Mouse (Mus musculus) neural tube, embryonic 14.5 days (tissue): ENCODE data around the gene Spty2d1. TPM values are rescaled to one million over a fixed set of nuclear protein-coding genes. Genes with fewer than 3 reads are reported as not detected.

Source experiments
- ATAC-seq: fragments of 200-750 bp; cut with Nextera tagmentation; 2 replicates; pipeline ENCODE4 v1.8.0; 2017; ENCODE audit warnings: low read depth, mild to moderate bottlenecking, moderate TSS enrichment, moderate library complexity
- H3K27ac ChIP-seq: fragments of 300-500 bp; sonication (generic); 2 replicates; pipeline ENCODE4 v1.5.1; 2014; ENCODE audit warnings: low read depth, mild to moderate bottlenecking, control low read depth, low read length, moderate library complexity, mixed read lengths
- H3K27me3 ChIP-seq: fragments of 300-500 bp; sonication (generic); 2 replicates; pipeline ENCODE4 v1.6.1; 2014; ENCODE audit warnings: low read length; ENCODE audit not compliant: control insufficient read depth, insufficient read depth
- H3K36me3 ChIP-seq: fragments of 300-500 bp; sonication (generic); 2 replicates; pipeline ENCODE4 v1.6.1; 2014; ENCODE audit warnings: low read length, mixed read lengths; ENCODE audit not compliant: control insufficient read depth, insufficient read depth
- H3K4me1 ChIP-seq: fragments of 300-500 bp; sonication (generic); 2 replicates; pipeline ENCODE4 v1.6.1; 2014; ENCODE audit warnings: low read length; ENCODE audit not compliant: control insufficient read depth, insufficient read depth
- H3K4me2 ChIP-seq: fragments of 300-500 bp; sonication (generic); 2 replicates; pipeline ENCODE4 v1.6.1; 2014; ENCODE audit warnings: mild to moderate bottlenecking, low read depth, low read length, control low read depth
- H3K4me3 ChIP-seq: fragments of 300-500 bp; sonication (generic); 2 replicates; pipeline ENCODE4 v1.5.1; 2014; ENCODE audit warnings: low read depth, low read length, control low read depth, mixed read lengths
- H3K9ac ChIP-seq: fragments of 300-500 bp; sonication (generic); replicated peaks from 2 replicates; pipeline ENCODE4 v1.6.1; 2014; ENCODE audit warnings: low read depth, mild to moderate bottlenecking, control low read depth, low read length, mixed read lengths
- H3K9me3 ChIP-seq: fragments of 300-500 bp; sonication (generic); 2 replicates; pipeline ENCODE4 v1.6.1; 2016; ENCODE audit warnings: low read length; ENCODE audit not compliant: control insufficient read depth
- WGBS: fragments of 180-500 bp; shearing (Covaris S2); extraction: QIAGEN DNeasy Blood & Tissue Kit; methylation state at CpG from one replicate; pipeline ENCODE4 v1.1.7; 2014; 5-methylcytosine and 5-hydroxymethylcytosine counted together
- polyA plus RNA-seq: library from polyadenylated mRNA; unstranded; fragments of >200 nt; fragmentation: Nextera tagmentation; extraction: Ambion mirVana; gene quantifications from 2 replicates; pipeline ENCODE4 v1.2.1, GENCODE M21; 2014

Spty2d1 gene
- polyA plus RNA-seq, 1 experiment from 2014 or later, result 7.1 TPM

DNA sequence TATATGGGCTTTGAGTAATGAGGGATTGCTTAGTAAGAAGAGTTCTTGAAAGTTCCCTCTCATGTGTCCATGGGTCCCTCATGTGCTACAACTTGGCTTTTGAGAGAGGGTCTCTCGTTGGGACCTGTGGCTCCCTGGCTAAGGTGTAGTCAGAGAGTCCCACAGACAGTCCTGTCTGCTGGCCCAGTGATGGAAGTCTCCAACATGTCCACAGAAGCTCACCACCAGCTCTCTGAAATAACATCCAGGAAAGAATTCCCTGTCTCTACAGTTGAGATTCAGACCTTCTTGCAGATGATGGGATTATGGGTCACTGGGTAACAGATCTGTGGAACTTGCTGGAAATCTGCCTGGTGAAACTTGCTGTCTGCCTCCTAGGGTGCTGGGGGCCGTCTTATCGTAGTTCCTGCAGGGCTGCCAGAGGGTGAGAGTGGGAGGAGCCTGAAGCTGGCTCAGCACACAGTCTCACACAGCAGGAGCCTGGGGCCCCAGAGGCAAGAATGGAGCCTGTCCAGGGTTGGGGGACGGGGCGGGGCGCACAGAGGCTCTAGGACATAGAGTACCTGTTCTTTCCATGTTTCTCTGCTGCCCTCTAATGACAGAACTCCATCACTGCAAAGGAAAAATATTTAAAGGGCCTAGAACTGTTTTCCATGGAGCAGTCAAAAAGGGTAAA is 7.3 kb upstream of the Spty2d1 start:
- ATAC-seq, result peak; percentile 96
- no peaks in the 10 kb centered on the region for H3K9me3 ChIP-seq
- H3K27ac ChIP-seq, result no peak overlapping the region; the same call in 1 of the 2 replicates
- H3K4me3 ChIP-seq, result no peak overlapping the region
- peaks cover 4% of the 10 kb centered on the region; the same call in 1 of the 2 replicates for H3K4me1 ChIP-seq
- no peak overlapping the region; the same call in 1 of the 2 replicates for H3K9ac ChIP-seq
- H3K36me3 ChIP-seq, result no peaks in the 10 kb centered on the region
- no peaks in the 10 kb centered on the region for H3K27me3 ChIP-seq
- peak overlapping the region; percentile 42 for H3K4me2 ChIP-seq
- 12% methylated on average over 6 of the region's 6 CpGs for WGBS

DNA sequence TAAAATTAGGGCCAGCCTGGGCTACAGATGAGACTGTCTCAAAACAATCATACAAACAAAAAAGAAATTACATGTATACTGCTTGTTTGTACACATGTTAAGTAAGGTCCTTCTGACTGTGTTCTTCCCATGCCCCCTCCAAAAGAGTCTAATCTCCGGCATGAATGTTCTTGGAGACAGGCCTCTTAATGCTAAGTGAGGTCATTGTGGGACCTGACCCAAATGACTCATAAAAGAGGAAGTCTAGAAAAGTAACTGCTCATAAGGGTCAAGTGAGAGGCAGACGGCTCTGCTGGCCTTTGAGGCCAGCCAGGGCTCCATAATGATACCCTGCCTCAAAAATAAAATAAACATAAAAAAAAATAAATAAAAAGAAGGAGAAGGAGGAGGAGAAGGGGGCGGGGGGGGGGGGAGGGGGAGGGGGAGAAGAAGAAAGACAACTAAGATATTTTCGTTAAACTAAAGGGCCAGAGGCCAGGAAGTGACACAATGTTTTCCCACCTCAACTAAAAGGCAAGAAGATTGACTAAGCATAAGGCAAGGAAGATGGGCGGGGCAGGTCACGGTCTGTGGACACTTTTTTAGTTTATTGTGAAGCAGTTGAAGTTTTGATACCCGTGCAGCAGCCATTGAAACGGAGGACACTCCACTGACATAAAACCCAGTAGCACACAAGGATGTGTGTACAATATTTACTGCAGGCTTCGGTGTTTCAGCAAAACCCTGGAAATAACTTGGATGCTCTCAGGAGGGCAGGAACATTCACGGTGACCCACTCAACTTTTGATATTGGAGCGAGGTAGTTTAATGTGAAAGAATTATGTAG is 6.6 kb upstream of the Spty2d1 start:
- Histone ChIP-seq H3K27ac (no peak overlapping the region), H3K27me3 (no peaks in the 10 kb centered on the region), H3K4me1 (peaks cover 7% of the 10 kb centered on the region; the same call in 1 of the 2 replicates), H3K4me3 (no peak overlapping the region), H3K9ac (no peak overlapping the region), H3K36me3 (no peaks in the 10 kb centered on the region), H3K9me3 (no peaks in the 10 kb centered on the region), H3K4me2 (no peak overlapping the region)
- 55% methylated on average over 10 of the region's 11 CpGs for WGBS
- ATAC-seq, result no peak

DNA sequence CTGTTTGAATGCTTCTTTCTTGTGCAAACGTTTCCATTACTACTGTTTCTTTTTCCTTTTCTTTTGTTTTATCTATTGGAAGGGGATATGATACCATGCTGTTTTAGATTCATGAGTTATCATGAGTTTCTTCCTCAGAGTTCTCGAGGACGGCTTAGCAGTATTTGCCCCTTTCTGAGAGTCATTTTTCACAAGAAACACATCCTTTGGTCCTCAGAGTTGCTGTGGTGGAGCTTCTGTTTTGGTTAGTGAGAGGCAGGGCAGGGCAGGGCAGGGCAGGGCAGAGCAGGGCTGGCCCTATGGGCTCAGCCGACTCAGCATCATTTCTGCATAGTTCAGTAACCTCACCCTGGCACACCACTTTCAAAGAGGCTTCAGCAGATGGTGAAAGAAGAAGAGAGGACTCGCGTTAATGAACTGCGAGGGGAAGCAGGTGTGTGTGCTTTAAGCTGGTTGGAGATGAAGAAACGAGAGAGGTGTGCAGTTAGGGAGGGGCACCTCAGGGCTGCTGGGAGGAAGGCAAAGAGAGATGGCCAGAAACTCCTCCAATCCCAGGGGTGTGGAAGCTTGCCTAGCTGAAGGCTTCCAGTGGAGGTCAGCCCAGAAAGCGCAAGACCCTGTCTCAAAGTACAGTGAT is 5.0 kb upstream of the Spty2d1 start:
- Histone ChIP-seq H3K9me3 (no peaks in the 10 kb centered on the region), H3K27me3 (no peaks in the 10 kb centered on the region), H3K4me3 (no peak overlapping the region), H3K27ac (no peak overlapping the region), H3K36me3 (no peaks in the 10 kb centered on the region), H3K4me2 (no peak overlapping the region), H3K9ac (no peak overlapping the region), H3K4me1 (peaks cover 14% of the 10 kb centered on the region; the same call in 1 of the 2 replicates)
- WGBS, result 56% methylated on average over 9 of the region's 9 CpGs
- no peak for ATAC-seq

DNA sequence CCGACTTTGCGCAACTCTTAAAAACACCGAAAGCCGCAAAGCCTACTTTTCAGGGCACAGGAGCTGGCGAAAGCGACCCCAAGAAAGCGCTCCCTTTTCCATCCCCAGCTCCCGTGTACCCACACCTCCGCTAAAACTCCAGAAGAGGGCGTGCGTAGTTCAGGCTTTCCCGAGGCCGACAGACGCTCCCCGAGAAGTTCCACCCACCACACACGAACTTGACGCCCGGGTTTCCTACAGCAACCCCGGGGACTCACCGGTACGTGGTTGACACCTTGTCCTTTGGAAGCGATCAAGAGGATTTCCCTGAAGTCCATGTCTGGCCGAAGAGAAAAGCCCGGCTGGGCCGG is 418 bp downstream of the Spty2d1 start:
- peak overlapping the region; percentile 58 for H3K9ac ChIP-seq
- no peaks in the 10 kb centered on the region for H3K27me3 ChIP-seq
- under 1% methylated on average over 25 of the region's 25 CpGs for WGBS
- no peaks in the 10 kb centered on the region for H3K9me3 ChIP-seq
- peak overlapping the region; percentile 66 for H3K27ac ChIP-seq
- H3K36me3 ChIP-seq, result no peaks in the 10 kb centered on the region
- peak; percentile 64 for ATAC-seq
- peak overlapping the region; percentile 55 for H3K4me3 ChIP-seq
- peaks cover 26% of the 10 kb centered on the region for H3K4me1 ChIP-seq
- H3K4me2 ChIP-seq, result peak overlapping the region; percentile 61

DNA sequence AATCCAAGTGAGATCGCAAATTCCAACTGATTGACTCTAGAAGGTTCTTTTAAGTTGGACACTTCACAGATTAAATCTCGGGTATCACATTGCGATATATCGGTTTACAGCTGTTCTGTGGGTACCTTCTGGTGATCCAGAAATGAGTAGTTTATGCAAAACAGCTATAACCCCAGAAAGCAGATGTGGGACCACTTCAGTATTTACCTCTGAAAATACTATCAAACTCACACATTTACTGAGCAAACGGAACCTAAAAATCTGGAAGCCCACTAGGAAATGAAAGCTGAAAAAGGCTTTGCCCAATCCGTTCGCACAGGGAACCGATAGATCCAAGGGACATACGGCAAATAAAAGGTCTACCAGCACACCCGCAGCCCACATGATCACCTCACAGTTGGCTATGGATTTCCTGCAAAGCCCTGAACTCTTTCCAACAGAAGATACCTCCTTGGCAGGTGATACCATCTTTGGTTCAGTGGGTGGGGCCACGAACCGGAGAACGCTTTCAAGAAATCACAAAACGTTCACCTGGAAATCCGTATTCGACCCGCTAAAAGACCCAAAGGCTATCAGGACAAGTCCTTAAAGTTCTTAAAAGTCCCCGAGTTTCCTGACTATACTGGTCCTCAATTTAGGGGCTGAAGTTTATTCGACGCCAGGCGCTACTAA is 966 bp downstream of the Spty2d1 start:
- peak overlapping the region; percentile 61 for H3K4me2 ChIP-seq
- H3K4me1 ChIP-seq, result peaks cover 30% of the 10 kb centered on the region
- no peak for ATAC-seq
- H3K9ac ChIP-seq, result peak overlapping the region; percentile 58; the same call in 1 of the 2 replicates
- peak overlapping the region; percentile 66; the same call in 1 of the 2 replicates for H3K27ac ChIP-seq
- no peaks in the 10 kb centered on the region for H3K9me3 ChIP-seq
- no peaks in the 10 kb centered on the region for H3K36me3 ChIP-seq
- WGBS, result 25% methylated on average over 21 of the region's 21 CpGs
- H3K4me3 ChIP-seq, result peak overlapping the region; percentile 55
- H3K27me3 ChIP-seq, result no peaks in the 10 kb centered on the region

DNA sequence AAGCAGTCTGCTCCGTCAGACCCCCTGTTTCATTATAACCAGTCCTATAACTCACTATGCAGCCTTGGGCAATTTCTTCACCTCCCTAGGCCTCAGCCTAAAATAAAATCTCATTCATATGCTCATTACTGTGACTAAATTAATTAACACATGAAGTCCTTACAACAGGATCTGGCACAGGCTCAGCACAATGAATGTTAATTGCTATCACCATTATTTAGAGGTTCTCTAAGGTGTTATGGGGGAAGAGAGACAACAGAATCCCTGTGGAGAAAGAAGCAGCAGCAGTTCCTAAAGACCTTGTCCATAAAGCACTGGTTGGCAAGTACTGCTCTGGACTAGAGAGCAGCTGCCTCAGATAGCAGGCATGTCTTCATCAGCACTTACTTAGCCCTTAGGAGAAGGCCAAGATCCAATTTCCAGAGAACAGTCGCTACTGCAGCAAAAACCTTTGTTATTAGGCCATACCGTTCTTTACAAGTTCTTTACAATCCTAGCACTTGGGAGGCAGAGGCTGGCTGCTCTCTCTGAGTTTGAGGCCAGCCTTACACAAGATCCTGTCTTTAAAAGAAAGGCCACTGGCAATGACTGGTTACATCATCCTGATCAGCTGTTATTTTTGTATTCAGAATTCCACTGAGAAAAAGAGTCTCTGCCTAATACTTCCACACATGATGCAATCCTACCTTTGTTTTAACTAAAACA is 4.6 kb downstream of the Spty2d1 start:
- Histone ChIP-seq H3K27me3 (no peaks in the 10 kb centered on the region), H3K4me3 (no peak overlapping the region), H3K9ac (no peak overlapping the region), H3K27ac (no peak overlapping the region), H3K36me3 (no peaks in the 10 kb centered on the region; the same call in 1 of the 2 replicates), H3K4me1 (peaks cover 22% of the 10 kb centered on the region), H3K4me2 (no peak overlapping the region), H3K9me3 (no peaks in the 10 kb centered on the region)
- WGBS, result 7% methylated on average over 3 of the region's 3 CpGs
- no peak for ATAC-seq

DNA sequence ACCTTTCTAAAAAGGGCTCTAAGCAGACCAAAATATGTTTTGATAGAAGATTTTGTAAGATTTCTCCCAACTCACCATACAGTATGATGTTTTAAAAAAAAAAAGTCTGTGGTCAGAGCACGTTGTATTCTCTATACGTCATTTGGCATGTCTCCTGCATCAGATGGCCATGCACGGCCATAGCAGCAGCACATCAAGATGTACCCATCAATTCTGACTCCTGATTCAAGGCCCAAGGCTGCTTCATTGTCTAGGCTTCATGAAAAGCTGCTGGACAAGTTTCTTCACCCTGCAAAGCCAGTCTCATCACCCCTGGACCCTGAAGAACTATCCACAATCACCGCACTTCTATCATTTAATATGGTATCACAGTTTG is 6.3 kb downstream of the Spty2d1 start:
- no peak overlapping the region for H3K27ac ChIP-seq

DNA sequence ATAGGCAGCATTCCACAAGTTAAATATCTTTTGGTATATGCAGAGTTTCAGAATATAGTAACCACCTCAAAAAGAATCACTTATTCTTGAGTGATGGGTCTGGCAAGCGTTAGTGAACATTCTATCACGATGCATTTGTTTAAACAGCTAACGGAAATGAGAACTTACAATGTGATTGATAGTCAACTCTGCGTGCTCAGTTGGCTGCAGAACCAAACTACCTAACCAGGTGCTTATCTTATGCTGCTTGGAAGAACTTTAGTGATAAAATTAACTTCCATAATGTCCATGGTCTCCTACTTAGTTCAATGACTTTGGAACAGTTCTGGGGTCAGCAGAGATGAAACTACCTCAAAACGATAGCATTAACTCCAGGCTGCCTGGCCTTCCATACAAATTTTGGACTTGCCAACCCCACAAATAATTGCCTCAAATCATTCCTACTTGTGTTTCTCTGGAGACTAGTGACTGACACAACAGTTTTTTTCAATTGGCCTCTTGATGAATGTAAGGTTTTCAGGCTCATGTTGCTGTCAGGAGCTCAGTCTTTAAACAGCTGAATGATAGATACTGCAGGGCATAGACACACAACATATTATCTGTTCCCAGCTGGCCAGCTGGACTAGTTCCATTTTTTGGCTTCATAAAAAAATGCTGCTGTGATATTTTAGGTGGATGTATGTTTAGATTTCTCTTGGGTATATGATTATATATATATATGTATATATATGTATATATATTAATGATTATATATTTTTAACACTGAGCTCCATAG is 6.9 kb downstream of the Spty2d1 start:
- Histone ChIP-seq H3K4me3 (no peak overlapping the region), H3K9ac (no peak overlapping the region), H3K4me1 (peaks cover 14% of the 10 kb centered on the region), H3K4me2 (no peak overlapping the region), H3K27ac (no peak overlapping the region), H3K9me3 (no peaks in the 10 kb centered on the region), H3K27me3 (no peaks in the 10 kb centered on the region), H3K36me3 (peaks cover 13% of the 10 kb centered on the region)
- ATAC-seq, result no peak
- 71% methylated on average over 5 of the region's 5 CpGs for WGBS

More for the DNA sequence above, 6.3 kb downstream of the Spty2d1 start:
- Histone ChIP-seq H3K9me3 (no peaks in the 10 kb centered on the region), H3K4me1 (peaks cover 17% of the 10 kb centered on the region), H3K4me3 (no peak overlapping the region), H3K36me3 (peaks cover 11% of the 10 kb centered on the region), H3K9ac (no peak overlapping the region), H3K4me2 (no peak overlapping the region), H3K27me3 (no peaks in the 10 kb centered on the region)
- 65% methylated on average over 4 of the region's 4 CpGs for WGBS
- ATAC-seq, result no peak
